Mouse (Mus musculus) lung, adult 2 months (tissue): ENCODE data around the gene Gm17268. TPM values are rescaled to one million over a fixed set of nuclear protein-coding genes. Genes with fewer than 3 reads are reported as not detected.

ENCODE experiments used
- DNase-seq: peaks from one replicate; pipeline ENCODE4 v3.0.0; 2022
- H3K4me1 ChIP-seq: fragments of 200-500 bp; 2 replicates; pipeline ENCODE4 v1.6.1; 2011; ENCODE audit warnings: low read length; ENCODE audit not compliant: control insufficient read depth, insufficient read depth
- H3K4me3 ChIP-seq: fragments of 200-500 bp; replicated peaks from 2 replicates; pipeline ENCODE3; 2011; ENCODE audit warnings: low read depth, mild to moderate bottlenecking, control low read depth, low read length; ENCODE audit errors: extremely low read depth
- CTCF ChIP-seq: fragments of 200-500 bp; IDR thresholded peaks from 2 replicates; pipeline ENCODE4 v1.5.1; 2011; ENCODE audit warnings: mild to moderate bottlenecking, low read length, control low read depth; ENCODE audit not compliant: insufficient read depth
- POLR2A ChIP-seq: fragments of 200-500 bp; IDR thresholded peaks from 2 replicates; pipeline ENCODE4 v1.6.1; 2011; ENCODE audit warnings: low read depth, mild to moderate bottlenecking, control low read depth, low read length, borderline replicate concordance; ENCODE audit errors: extremely low read depth
- WGBS: fragments of 180-500 bp; shearing (Covaris S2); methylation state at CpG from one replicate; pipeline ENCODE4 v1.1.7; 2018; 5-methylcytosine and 5-hydroxymethylcytosine counted together
- polyA plus RNA-seq: library from polyadenylated mRNA; depleted of rRNA; stranded (reverse); fragments of >200 nt; gene quantifications from 2 replicates; pipeline ENCODE4 v1.2.3, GENCODE M21; 2012

The Gm17268 gene
- polyA plus RNA-seq, 1 experiment = not detected

GRCm38 (mm10) chr11:82015066-82015465 lies 23.3 kb downstream of the Gm17268 start:
- H3K4me1 ChIP-seq = no peaks in the 10 kb centered on the region
- no peak overlapping the region for H3K4me3 ChIP-seq
- 46% methylated on average over 2 of the region's 2 CpGs for WGBS
- TF ChIP-seq CTCF (no peak), POLR2A (no peak)
- DNase-seq = no peak

- DNase-seq = no peak
- WGBS = 30% methylated on average over 1 of the region's 1 CpGs
- no peak for TF ChIP-seq POLR2A
- TF ChIP-seq CTCF = no peak
- no peaks in the 10 kb centered on the region for H3K4me1 ChIP-seq
- no peak overlapping the region for H3K4me3 ChIP-seq
Observed at GRCm38 (mm10) chr11:82013756-82014155, 24.6 kb downstream of the Gm17268 start.

GRCm38 (mm10) chr11:82011411-82012193 lies 26.8 kb downstream of the Gm17268 start:
- no peaks in the 10 kb centered on the region for H3K4me1 ChIP-seq
- no peak for DNase-seq
- WGBS = 49% methylated on average over 8 of the region's 8 CpGs
- no peak overlapping the region for H3K4me3 ChIP-seq
- TF ChIP-seq POLR2A = no peak
- no peak for TF ChIP-seq CTCF

GRCm38 (mm10) chr11:82010115-82010514 lies 28.2 kb downstream of the Gm17268 start:
- Histone ChIP-seq H3K4me1 (no peaks in the 10 kb centered on the region), H3K4me3 (no peak overlapping the region)
- TF ChIP-seq POLR2A (no peak), CTCF (no peak)
- 91% methylated on average over 3 of the region's 3 CpGs for WGBS
- no peak for DNase-seq

- DNase-seq = peak; percentile 37
- WGBS = 23% methylated on average over 12 of the region's 12 CpGs
Observed at GRCm38 (mm10) chr11:82006796-82007423, 31.5 kb downstream of the Gm17268 start.

GRCm38 (mm10) chr11:82004810-82005209 lies 33.6 kb downstream of the Gm17268 start:
- no peak overlapping the region for H3K4me3 ChIP-seq
- TF ChIP-seq CTCF (no peak), POLR2A (no peak)
- DNase-seq = no peak
- WGBS = 47% methylated on average over 2 of the region's 2 CpGs
- no peaks in the 10 kb centered on the region for H3K4me1 ChIP-seq

More at GRCm38 (mm10) chr11:82006796-82007423, 31.5 kb downstream of the Gm17268 start:
- Histone ChIP-seq H3K4me3 (no peak overlapping the region), H3K4me1 (no peaks in the 10 kb centered on the region)
- TF ChIP-seq CTCF = no peak
- no peak for TF ChIP-seq POLR2A

GRCm38 (mm10) chr11:82000581-82000980 lies 37.8 kb downstream of the Gm17268 start:
- TF ChIP-seq POLR2A = no peak
- no peak for TF ChIP-seq CTCF
- H3K4me3 ChIP-seq = no peak overlapping the region
- 62% methylated on average over 5 of the region's 5 CpGs for WGBS
- H3K4me1 ChIP-seq = no peaks in the 10 kb centered on the region
- no peak for DNase-seq

- Histone ChIP-seq H3K4me3 (no peak overlapping the region), H3K4me1 (no peaks in the 10 kb centered on the region)
- TF ChIP-seq POLR2A (no peak), CTCF (no peak)
- WGBS = 68% methylated on average over 4 of the region's 4 CpGs
- no peak for DNase-seq
Observed at GRCm38 (mm10) chr11:81999469-81999868, 38.9 kb downstream of the Gm17268 start.

GRCm38 (mm10) chr11:81998646-81999045 lies 39.7 kb downstream of the Gm17268 start:
- no peak for TF ChIP-seq POLR2A
- no peak for TF ChIP-seq CTCF
- H3K4me1 ChIP-seq = no peaks in the 10 kb centered on the region
- WGBS = 83% methylated on average over 3 of the region's 3 CpGs
- H3K4me3 ChIP-seq = no peak overlapping the region
- no peak for DNase-seq

GRCm38 (mm10) chr11:81997085-81997484 lies 41.3 kb downstream of the Gm17268 start:
- TF ChIP-seq CTCF (no peak), POLR2A (no peak)
- H3K4me1 ChIP-seq = no peaks in the 10 kb centered on the region
- DNase-seq = no peak
- no peak overlapping the region for H3K4me3 ChIP-seq
- WGBS = 82% methylated on average over 5 of the region's 5 CpGs
